Comparison of ENCODE assay signal across 9 mouse cellular contexts in genomic region chr6:116829341-116829740, GRCm38 (mm10).
DNase-seq lines count a peak whose midpoint lies in the region; ATAC-seq and TF ChIP-seq lines count a peak whose summit lies in the region.
"Had no signal": no experiment of that assay in that cellular context is flagged by ENCODE, and none has a peak within 500 bp of the region (broad histone marks: within the 10 kb centered on the region; RNA-seq: fewer than 3 reads in every experiment).

No protein-coding gene starts in this region.

- H3K36me3 ChIP-seq in hindbrain, embryonic 15.5 days, result no peaks in the 10 kb centered on the region
- no peaks in the 10 kb centered on the region for H3K36me3 ChIP-seq in hindbrain, embryonic 12.5 days
- no peaks in the 10 kb centered on the region for H3K36me3 ChIP-seq in forebrain, postnatal 0 days (ENCODE audit: insufficient read depth)
- H3K36me3 ChIP-seq in kidney, postnatal 0 days (ENCODE audit: insufficient read depth, low read length), result no peaks in the 10 kb centered on the region

- H3K4me3 ChIP-seq in hindbrain, embryonic 15.5 days, result no peak overlapping the region
- no peak overlapping the region for H3K4me3 ChIP-seq in hindbrain, embryonic 12.5 days
- no peak overlapping the region for H3K4me3 ChIP-seq in forebrain, postnatal 0 days (ENCODE audit: low read depth, low read length)
- H3K4me3 ChIP-seq in kidney, postnatal 0 days (replicated peaks; ENCODE audit: low read depth, low read length), result no peak overlapping the region
- H3K4me3 ChIP-seq: erythroblast, embryonic 14.5 days had no signal

- H3K9ac ChIP-seq in hindbrain, embryonic 15.5 days, result no peak overlapping the region
- no peak overlapping the region for H3K9ac ChIP-seq in hindbrain, embryonic 12.5 days
- H3K9ac ChIP-seq in forebrain, postnatal 0 days, result no peak overlapping the region
- H3K9ac ChIP-seq in kidney, postnatal 0 days (ENCODE audit: low read depth, low read length), result no peak overlapping the region

- H3K4me1 ChIP-seq in hindbrain, embryonic 15.5 days (replicated peaks), result no peaks in the 10 kb centered on the region
- no peaks in the 10 kb centered on the region for H3K4me1 ChIP-seq in hindbrain, embryonic 12.5 days
- no peaks in the 10 kb centered on the region for H3K4me1 ChIP-seq in forebrain, postnatal 0 days (ENCODE audit: insufficient read depth)
- no peaks in the 10 kb centered on the region for H3K4me1 ChIP-seq in kidney, postnatal 0 days (replicated peaks; ENCODE audit: insufficient read depth, low read length)

- H3K27ac ChIP-seq in hindbrain, embryonic 15.5 days (replicated peaks), result no peak overlapping the region
- H3K27ac ChIP-seq in hindbrain, embryonic 12.5 days, result no peak overlapping the region
- H3K27ac ChIP-seq in forebrain, postnatal 0 days (ENCODE audit: low read depth, low read length), result no peak overlapping the region
- no peak overlapping the region for H3K27ac ChIP-seq in kidney, postnatal 0 days

- WGBS in hindbrain, embryonic 15.5 days, result 24% methylated on average over 2 of the region's 2 CpGs
- WGBS in hindbrain, embryonic 12.5 days, result 60% methylated on average over 2 of the region's 2 CpGs
- 20% methylated on average over 2 of the region's 2 CpGs for WGBS in forebrain, postnatal 0 days
- 39% methylated on average over 2 of the region's 2 CpGs for WGBS in kidney, postnatal 0 days

- peak; percentile 65; the same call in 1 of the 2 replicates for ATAC-seq in hindbrain, embryonic 15.5 days (ENCODE audit: low FRiP score, low read depth)
- ATAC-seq in hindbrain, embryonic 12.5 days (ENCODE audit: low FRiP score), result no peak
- no peak for ATAC-seq in forebrain, postnatal 0 days
- no peak for ATAC-seq in kidney, postnatal 0 days (replicated peaks; ENCODE audit: low FRiP score, low read depth)
- ATAC-seq in activated CD4-positive, CD25-positive, alpha-beta regulatory T cell, adult 4 months, result no peak

- no peaks in the 10 kb centered on the region for H3K9me3 ChIP-seq in hindbrain, embryonic 15.5 days
- no peaks in the 10 kb centered on the region for H3K9me3 ChIP-seq in hindbrain, embryonic 12.5 days (replicated peaks)
- no peaks in the 10 kb centered on the region for H3K9me3 ChIP-seq in forebrain, postnatal 0 days (ENCODE audit: low read length)
- H3K9me3 ChIP-seq in kidney, postnatal 0 days (replicated peaks; ENCODE audit: low read length), result no peaks in the 10 kb centered on the region

- no peak overlapping the region for H3K4me2 ChIP-seq in hindbrain, embryonic 15.5 days
- no peak overlapping the region for H3K4me2 ChIP-seq in hindbrain, embryonic 12.5 days (replicated peaks)
- no peak overlapping the region for H3K4me2 ChIP-seq in forebrain, postnatal 0 days (ENCODE audit: low read depth)
- no peak overlapping the region for H3K4me2 ChIP-seq in kidney, postnatal 0 days (ENCODE audit: low read length)

- no peaks in the 10 kb centered on the region for H3K27me3 ChIP-seq in hindbrain, embryonic 15.5 days
- no peaks in the 10 kb centered on the region for H3K27me3 ChIP-seq in hindbrain, embryonic 12.5 days
- H3K27me3 ChIP-seq in forebrain, postnatal 0 days (ENCODE audit: insufficient read depth, low read length), result no peaks in the 10 kb centered on the region
- H3K27me3 ChIP-seq in kidney, postnatal 0 days (ENCODE audit: insufficient read depth, low read length), result no peaks in the 10 kb centered on the region

- peak; percentile 94 for DNase-seq in adrenal gland, adult 2 months
- peak; percentile 61 for DNase-seq in forebrain, postnatal 0 days
- DNase-seq in kidney, postnatal 0 days (ENCODE audit: low spot score), result peak; percentile 21
- peak; percentile 38 to 56 for DNase-seq in lung, postnatal 4 days
- DNase-seq in embryo, embryonic 10.5 days (ENCODE audit: low spot score), result no peak

- no peak for TF ChIP-seq CTCF in forebrain, postnatal 0 days (IDR thresholded peaks at IDR 0.05; ENCODE audit: low read depth)
- TF ChIP-seq CTCF in kidney, postnatal 0 days (IDR thresholded peaks at IDR 0.05; ENCODE audit: low read depth), result no peak
